Mouse (Mus musculus) thymus, postnatal 10 days (tissue): ENCODE data around the gene Sdk1.

Experiments
- DNase-seq, 2 experiments: peaks; one replicate each; pipeline ENCODE4 v3.0.0; 2021; ENCODE audit warnings: low spot score in 2 of 2

The Sdk1 gene

GRCm38 (mm10) chr5:142000247-142000646, 759.0 kb downstream of the Sdk1 start:
- no peak for DNase-seq

DNA sequence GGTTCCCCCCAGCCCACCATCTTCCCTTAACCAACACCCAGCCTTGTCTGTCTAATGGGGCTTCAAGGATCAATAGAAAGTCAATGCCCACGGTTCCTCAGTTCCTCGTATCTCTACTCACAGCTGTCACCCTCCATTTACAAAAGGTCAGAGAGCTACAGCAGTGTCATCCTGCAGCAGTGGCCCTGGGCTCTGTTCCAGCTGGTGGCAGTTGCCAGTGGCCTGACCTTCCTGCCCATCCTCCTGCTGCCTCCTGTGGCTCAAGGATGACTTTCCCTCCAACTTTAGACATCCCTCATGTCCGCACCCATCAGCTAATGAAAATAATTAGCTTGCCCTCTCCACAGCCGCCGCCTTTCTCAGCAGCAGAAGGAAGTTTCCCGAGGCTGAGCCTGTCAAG, 759.8 kb downstream of the Sdk1 start:
- DNase-seq = no peak

GRCm38 (mm10) chr5:142001973-142002372, 760.7 kb downstream of the Sdk1 start:
- no peak for DNase-seq

DNA sequence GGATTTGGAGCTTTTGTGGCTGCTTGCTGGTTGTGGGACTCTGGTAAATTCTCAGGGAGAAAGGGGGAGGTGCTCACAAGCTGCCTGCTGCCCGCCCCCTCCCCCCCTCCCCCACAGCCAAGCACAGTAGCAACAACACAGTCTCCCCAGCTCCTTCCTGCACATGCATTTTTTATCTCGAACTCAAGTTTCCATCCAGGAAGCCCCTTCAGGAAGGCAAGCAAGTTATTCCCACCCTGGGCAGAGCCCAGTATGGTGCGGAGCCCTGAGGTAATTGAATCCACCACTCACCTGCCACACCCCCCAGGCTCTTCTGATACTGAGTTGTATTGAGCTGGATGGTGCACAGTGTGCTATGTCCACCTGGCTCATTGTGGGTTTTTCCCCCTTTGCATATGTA, 768.9 kb downstream of the Sdk1 start:
- DNase-seq = no peak

- DNase-seq = no peak
Measured at GRCm38 (mm10) chr5:142017001-142017400, 775.7 kb downstream of the Sdk1 start.

DNA sequence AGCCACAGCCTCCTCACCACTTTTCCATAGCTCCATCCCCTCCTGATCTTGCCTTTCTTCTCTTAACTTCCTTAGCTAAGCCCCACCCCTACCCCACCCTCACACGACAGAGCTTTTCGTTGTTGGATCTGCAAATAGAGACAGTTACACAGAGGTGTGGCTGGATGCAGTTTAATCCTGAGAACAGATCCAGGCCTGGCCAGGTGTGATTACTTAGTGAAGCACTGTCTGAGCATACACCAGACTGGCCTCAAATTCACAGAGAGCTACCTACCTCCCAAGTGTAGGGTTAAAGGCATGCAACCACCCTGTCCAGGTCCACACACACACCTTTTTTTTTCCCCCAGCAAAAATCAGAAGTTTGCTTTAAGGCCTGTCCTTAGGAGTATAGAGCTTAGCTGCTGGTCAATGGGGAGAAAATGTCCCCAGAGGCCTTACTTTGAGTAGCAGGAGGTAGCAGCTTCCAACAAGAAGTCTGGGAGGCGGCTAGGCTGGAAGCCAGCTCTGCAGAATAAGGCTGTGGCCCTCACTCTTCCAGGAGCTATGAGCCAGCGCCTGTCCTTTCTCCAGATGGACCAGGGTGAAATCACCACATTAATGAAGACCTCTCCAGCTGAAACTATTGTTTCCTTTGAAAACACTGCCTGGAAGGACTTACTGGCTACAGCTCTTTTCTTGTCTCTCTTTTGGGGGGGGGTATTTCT, 781.7 kb downstream of the Sdk1 start:
- no peak for DNase-seq

- peak in 1 of 2 experiments; percentile 28 for DNase-seq
Measured at GRCm38 (mm10) chr5:142024448-142024847, 783.2 kb downstream of the Sdk1 start.

DNA sequence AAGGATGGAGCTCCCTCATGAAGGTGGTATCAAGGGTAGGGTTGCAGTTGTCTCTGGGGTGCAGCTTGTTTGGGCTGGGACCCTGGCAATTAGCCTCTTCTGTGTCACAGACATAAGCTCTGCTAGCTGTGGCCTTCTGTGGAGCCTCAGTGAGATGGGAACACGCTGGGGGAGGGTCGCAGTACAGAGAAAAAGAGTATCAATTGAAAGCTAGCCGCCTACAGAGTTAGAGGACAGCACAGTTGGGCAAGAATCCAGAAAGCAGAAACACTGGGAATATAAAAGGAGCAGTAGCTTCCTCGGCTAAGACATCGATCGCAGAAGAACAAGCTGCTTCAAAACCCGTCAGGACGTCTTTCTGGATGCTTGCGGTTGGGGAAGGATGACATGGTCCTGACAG, 795.2 kb downstream of the Sdk1 start:
- DNase-seq = no peak

DNA sequence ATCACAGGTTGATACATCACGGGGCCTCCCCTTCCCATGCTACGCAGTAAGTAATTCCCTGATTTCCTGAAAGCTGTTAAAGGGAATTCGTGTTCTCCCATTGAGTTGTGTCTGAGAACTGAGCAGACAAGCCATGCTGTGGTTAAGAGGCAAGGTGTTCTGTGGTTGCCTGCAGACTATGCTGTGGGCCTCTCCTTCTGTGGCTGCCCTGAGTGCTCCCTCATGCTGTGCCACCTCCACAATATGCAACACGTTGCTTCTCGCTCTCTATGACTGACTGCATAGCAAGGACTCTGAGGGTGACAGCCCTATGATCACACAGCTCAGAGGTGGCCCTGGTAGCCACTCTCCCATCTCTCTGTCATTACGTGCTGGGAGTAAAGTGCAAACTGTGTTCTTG, 797.9 kb downstream of the Sdk1 start:
- DNase-seq = peak; percentile 43 to 46

- peak; percentile 64 to 76 for DNase-seq
Measured at GRCm38 (mm10) chr5:142039891-142040530, 798.7 kb downstream of the Sdk1 start.

DNA sequence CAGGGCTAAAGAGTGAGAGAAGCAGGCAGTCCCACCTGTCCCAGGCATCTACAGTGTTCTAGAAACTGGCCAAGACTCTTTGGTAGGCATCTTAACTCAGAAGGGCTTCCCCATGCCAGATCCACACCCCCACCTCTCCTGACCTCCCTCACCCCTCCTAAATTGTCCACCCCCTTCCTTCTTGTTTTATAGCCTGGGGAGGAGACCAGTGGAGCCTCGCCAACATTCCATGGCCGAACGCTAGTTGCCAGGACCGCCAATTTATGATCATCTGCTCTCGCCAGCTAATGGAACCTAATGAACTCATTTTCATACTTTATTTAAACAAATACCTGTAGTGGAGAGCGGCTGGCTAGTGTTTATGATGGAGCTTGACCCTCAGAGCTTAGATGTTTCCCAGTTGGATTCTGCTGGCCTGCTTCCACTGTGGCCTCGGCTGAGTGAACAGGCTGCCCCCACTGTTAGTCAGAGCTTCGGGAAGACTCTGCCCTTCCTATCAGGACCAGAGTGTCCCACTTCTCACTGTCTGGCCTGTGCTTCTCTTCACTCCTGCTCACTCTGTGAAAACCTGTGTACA, 800.0 kb downstream of the Sdk1 start:
- no peak for DNase-seq

GRCm38 (mm10) chr5:142061781-142062180, 820.5 kb downstream of the Sdk1 start:
- no peak for DNase-seq

- no peak for DNase-seq
Measured at GRCm38 (mm10) chr5:142071322-142071721, 830.0 kb downstream of the Sdk1 start.

- DNase-seq = no peak
Measured at GRCm38 (mm10) chr5:142073901-142074300, 832.6 kb downstream of the Sdk1 start.

DNA sequence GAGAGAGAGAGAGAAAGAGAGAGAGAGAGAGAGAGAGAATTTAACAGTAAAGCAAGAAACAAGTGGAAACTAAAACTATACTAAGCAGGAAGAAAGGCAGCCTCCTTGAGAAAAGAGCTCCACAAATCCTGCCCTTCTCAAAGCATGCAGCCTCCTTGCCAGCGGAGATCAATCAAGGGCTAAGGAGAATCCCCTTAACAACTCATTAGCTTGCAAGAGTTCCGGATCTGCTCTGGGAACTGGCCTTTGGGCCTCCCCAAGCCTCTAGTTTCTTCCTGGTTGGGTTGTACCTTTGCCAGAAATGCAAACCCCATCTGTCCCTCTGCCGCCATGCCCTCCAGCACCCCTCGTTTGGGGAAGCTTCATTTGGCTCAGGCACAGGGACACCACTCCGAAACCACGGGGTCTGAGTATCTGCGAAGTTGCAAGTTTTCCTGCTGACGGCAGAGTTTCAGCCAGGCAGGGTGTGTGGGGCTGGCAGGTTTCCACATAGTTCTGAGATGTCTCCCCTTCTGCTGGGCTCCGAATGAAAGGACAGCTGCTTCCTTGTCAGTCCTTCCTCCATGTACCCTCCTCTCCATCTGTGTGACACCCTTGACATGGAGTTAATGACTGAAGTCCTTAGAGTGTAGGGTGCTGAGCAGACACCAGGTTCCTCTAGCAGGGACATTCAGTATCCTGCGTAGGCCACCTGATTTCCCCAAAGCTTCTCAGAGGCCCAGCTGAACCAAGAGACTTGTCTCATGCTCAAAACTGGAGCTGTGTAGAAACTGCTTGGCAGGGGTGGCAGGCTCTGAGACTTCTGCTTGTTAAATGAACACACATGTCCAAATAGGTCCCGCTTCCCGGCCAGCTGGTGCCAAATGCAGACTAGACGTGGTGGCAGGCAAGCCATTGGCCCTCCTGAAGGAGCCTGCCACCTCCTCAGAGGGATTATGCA, 833.5 kb downstream of the Sdk1 start:
- DNase-seq = no peak

- no peak for DNase-seq
Measured at GRCm38 (mm10) chr5:142080661-142081060, 839.4 kb downstream of the Sdk1 start.

DNA sequence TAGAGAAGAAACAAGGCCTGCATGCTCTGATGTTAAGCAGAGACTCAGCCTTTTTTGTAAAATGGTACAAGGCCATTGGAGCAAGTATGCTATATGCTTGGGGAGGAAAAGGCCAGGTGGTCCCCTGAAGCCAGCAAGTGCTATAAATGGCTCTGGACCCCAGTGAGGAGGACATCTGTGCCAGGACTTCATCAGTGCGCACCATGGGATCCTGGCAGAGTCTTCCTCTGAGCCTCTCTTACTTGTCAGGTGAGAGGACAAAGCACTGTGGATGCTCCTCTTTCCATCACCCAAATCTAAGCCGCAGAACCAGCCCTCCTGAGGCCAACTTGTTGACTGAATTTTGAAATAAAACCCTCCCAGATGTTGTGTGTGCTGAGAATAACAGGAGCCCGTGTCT, 839.8 kb downstream of the Sdk1 start:
- DNase-seq = no peak

- DNase-seq = no peak
Measured at GRCm38 (mm10) chr5:142096377-142096841, 855.1 kb downstream of the Sdk1 start.

GRCm38 (mm10) chr5:142100176-142100575, 858.9 kb downstream of the Sdk1 start:
- no peak for DNase-seq

- DNase-seq = no peak
Measured at GRCm38 (mm10) chr5:142107434-142107833, 866.1 kb downstream of the Sdk1 start.

DNA sequence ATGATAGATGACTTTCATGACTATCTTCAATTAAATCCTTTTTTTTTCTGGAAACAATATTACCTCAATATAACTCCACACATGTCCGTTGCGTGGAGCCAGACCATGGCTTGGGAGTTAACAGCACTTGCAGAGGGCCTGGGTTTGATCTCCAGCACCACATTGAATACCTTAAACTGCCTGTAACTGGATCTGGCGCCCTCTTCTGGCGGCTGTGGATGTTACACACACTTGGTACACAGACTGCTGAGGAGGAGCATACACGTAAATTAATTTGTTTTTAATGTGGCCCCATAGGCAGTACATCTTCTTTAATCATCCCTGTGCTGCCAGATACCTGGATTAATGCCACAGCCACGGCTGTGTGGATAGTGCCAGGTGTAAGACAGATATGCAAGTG, 870.7 kb downstream of the Sdk1 start:
- no peak for DNase-seq
